Mouse (Mus musculus): ENCODE results near the gene Pax8. TPM values are rescaled to one million over a fixed set of nuclear protein-coding genes. Genes with fewer than 3 reads are reported as not detected.

Gene Pax8
- polyA plus RNA-seq, 2 experiments from 2014 or later: not detected

GRCm38 (mm10) chr2:24413172-24413571 lies 62.2 kb downstream of the Pax8 start:
- no peak for ATAC-seq

DNA sequence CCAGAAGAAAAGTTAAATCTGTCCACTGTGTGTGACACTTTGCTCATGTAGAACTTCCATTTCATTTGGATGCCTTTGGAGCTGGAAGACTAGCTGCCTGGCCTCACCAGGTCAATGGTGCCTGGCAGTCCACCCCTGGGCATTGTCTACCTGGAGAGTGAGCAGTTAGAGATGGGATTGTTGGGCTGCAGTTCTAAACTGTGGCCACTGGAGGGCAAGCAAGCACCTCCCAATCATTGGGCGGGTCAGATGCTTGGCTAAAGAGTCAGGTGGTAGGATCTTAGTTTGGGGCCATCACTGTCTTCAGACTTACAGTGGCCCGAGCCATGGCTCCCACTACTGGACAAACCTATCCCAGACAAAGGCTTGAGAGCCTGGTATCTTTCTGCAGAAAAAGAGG lies 66.2 kb downstream of the Pax8 start:
- ATAC-seq: peak; percentile 74

- ATAC-seq: no peak
These were observed 67.5 kb downstream of the Pax8 start for GRCm38 (mm10) chr2:24407701-24408485.

- ATAC-seq: peak; percentile 45
These were observed 69.9 kb downstream of the Pax8 start for GRCm38 (mm10) chr2:24405345-24406012.

GRCm38 (mm10) chr2:24400711-24401110 lies 74.7 kb downstream of the Pax8 start:
- ATAC-seq: no peak

DNA sequence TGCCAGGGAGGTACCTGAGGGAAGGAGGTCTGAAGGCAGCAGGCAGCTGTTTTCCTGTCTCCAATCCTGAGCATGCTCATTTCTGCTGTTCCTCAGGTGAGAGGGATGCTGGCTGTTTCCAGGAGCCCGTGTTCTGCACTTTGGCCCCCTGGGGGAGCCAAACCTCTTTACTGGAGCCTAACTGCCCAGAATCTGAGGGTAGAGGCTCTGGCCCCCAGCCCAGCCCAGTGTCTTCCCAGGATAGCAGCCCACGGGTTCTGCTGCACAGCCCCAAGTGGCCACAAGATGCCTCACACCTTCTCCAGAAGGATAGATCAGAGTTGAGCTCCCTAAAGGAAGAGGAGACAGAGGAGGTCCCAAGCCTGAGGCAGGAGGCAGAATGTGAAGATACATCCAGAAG lies 78.3 kb downstream of the Pax8 start:
- ATAC-seq: no peak

DNA sequence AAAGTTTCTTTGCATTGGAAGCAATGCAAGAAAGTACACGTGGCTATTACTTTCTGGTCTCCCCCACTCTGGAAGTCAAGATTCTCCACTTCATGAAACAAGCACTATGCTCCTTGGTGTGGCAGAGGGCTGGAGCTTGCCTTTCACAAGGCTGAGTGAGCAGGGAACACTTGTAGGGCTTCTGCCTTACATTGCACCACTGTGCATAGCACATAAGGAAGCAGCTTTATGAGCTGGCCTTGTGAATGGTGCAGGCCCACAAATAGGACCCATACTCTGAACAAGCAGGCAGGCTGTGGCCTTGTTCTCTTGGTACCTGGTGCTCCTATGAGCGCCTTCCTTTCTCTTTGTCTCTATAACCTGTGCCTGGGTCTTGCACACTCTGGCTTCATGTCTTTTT lies 82.1 kb downstream of the Pax8 start:
- no peak for ATAC-seq

DNA sequence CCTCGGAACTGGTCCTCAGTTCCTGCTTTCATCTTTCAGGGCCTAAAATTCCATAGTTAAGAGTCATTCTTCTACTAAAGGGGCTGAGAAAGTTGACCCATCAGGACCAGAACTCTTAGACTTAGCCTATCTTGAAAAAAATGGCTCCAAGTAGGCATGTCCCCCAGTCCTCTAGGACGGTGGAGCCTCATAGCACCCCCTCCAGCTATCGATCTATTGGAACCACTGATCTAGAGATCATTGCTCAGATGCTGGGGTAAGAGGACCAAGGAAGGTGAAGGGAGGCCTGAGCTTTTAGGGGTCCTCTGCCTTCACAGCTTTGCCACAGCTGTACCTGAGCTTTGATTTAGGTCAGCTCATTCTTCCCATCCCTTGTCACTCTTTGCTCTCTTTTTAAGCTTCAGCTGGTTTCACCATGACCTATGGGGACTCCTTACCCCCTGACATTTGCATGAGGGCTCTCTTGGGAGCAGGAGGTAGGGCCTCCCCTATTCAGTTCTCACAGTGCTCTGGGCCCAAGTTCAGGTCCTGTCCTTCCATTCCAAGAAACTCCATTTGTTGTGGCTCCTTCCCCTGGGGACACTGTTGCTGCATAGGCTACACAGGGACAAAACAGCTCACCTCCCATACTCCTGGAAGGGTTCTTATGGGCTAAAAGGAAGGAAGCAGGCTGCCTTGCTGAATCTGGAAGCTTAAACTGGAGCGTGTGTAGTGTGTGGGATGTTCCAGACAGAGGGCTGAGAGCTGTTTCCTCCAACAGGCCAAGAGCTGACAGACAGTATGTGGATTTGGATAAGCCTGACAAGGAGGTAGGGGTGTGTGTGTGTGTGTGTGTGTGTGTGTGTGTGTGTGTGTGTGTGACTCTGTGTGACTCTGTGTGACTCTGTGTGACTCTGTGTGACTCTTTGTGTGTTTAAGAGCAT lies 87.8 kb downstream of the Pax8 start:
- no peak for ATAC-seq

DNA sequence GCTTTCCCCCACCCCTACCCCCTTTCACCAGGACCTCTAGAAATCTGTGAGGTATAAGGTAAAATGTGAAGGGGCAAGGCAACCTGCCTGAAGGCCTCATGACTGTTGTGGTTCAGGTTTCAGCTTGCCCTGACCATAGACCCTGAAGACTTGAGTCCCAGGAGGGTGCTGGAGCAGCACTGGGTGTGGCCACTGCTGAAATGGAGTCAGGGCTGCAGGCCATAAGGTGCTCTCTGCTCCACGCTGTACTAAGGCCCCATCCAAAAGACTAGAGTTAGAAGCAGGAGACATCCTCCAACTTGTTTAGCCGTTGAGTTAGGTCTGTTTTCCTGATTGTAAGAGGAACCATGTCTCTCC lies 88.5 kb downstream of the Pax8 start:
- ATAC-seq: no peak

- peak; percentile 80 for ATAC-seq
These were observed 89.0 kb downstream of the Pax8 start for GRCm38 (mm10) chr2:24386158-24386963.

DNA sequence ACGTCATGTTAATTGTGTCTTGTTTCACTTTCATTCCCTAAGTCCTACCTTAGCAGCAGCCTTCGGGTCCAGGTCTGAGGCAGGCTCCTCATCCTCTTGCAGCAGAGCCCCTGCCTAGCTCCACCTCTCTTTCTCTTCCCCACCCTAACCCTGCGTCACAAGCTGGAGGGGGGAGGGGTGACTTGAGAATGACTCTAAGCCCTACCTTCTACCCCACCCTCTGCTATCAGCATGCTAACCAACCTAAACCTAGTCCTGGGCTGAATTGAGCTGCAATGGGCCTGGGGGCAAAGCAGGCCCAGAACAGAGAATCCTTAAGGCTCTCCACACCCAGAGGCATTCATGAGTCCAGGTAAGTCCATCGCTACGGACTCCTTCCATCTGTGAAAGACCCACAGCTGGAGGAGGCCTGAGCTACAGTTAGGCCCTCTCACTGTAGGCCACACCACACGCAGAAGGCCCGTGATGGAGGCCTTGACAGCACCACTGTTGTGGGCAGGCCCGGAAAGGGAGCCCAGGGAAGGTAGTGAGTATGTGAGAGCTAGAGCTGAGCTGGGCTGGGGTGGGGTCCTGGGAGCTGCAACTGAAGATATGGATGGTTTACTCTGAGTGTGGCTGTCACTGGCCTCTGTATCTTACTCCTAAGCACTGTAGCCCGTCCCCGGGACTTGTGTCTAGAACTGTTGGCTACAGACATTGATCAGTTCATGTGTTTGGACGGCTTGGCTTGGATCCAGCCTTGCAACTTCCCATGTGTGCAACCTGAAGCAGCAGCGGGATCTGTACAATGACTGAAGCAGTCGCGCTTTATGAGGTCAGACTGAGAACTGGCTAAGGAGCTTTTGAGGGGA lies 90.1 kb downstream of the Pax8 start:
- peak; percentile 78 for ATAC-seq

DNA sequence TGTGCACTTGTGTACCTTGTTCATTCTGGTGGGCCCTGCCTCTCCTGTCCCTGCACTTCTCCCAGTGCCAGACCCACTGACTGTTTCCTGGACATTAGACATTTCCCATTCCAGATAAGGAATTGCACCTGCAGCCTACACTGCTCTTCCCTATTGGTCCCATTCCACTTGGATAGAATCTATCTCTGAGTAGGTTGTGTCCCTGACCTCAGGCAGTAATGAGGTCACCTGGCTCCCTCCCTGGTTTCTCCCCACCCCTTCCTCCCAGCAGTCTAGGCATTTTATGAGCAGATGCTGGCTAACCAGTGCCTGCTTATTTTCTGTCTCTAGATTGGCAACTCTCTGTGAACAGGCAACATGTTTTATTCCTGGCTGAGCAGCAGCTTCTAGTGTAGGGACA lies 91.0 kb downstream of the Pax8 start:
- ATAC-seq: no peak

DNA sequence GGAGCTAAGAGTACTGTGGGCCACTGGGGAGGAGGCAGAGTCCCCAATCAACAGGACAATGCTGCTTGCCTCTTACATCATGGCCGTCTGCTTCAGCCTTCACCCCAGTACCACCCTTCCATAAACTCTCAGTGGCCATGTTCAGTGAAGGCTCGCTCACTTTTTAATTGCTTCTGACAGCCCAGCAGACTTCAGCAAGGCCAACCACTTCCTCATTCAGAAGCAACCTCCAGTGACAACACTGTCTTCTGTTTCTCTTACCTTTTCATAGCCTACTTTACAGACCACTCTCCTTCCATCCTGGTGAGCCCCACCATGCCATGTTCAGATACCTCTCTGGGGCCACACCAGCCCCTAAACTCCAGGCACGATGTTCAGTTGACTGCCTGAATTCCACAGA lies 91.8 kb downstream of the Pax8 start:
- ATAC-seq: no peak

DNA sequence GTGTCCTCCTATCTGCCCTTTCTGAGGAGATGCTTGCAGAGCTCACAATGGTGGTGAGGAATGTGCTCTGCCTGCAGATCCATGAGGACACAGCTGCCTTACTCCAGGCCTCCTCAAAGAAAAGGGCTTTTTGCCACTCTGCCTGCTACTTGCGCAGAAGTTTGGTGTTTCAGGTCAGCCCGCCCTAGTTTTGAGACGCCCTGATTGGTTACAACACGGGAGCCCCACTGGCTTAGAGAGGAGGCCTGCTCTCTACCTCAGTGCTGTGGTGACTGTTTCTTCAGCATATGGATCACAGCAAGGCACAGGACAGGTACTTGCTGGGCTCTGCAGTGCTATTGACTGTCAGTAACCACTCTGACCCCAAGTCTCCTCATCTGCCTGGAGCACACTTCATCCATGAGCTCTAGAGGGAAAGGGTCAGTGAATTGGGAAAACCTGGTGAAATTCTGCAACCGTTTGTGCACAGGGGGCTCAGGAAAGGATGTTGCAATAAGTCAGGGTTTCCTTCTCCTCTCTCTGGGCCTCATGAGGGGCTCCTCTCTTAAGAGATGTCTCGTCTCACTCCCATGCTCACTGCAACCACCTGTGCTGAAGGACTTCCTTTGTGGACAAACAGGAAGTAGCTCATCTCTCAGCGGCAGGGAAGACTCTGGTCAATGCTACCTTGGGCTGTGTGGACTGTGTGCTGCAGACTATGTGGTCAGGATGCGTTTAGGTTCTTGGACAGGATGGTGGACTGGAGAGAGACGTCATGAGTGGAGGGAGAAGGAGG lies 92.8 kb downstream of the Pax8 start:
- no peak for ATAC-seq

DNA sequence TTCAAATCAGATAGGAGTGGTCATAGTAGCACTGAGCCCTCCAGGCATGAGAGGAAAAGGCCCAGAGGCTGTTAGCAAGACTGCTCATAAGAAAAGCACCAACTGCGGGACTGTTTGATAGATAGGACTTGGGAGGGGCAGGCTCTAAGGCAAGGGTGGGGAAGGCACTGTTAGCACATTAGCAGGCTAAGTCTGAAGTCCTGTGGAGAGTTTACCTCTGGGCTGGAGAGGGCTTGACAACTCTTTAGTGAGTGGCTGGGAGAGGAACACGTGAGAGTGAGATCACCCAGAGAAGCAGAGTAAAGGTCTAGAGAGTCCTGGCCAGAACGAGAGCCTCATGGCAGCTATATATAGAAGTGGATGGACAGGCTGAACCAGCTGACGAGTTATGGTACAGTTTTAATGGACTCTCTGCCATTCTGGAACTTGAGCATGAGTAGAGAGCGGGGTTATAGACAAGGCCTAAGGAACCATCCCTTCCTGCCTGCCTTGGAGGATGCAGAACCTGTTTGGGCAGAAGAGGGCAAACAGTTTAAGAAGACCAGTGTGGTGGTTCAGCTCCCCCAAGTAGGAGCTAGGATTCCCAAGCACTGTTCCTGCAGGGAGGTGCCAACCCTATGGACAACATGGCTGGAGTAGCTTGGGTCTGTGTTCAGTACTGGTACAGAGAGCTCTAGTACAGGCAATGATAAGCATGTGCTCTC lies 96.5 kb downstream of the Pax8 start:
- ATAC-seq: no peak

Other genes with a start within 250 kb of the Pax8 start
- gene Il1f5, start 198.6 kb downstream of the Pax8 start, polyA plus RNA-seq (2017; shearing (Covaris generic)): not detected
- not detected for gene Il1f10, start 184.4 kb downstream of the Pax8 start, polyA plus RNA-seq (2017; shearing (Covaris generic))
- 1 to 10 TPM; 1.9 to 4.8 TPM for gene Il1rn, start 138.7 kb downstream of the Pax8 start, polyA plus RNA-seq (2017; shearing (Covaris generic))
- 100 to 1,000 TPM in 1 of 2 experiments, 10 to 100 TPM in 1; 86.5 to 142 TPM for gene Psd4, start 108.0 kb downstream of the Pax8 start, polyA plus RNA-seq (2017; shearing (Covaris generic))

Data from CD4-positive, CD25-positive, alpha-beta regulatory T cell, adult 4 months (primary cell).